Mouse (Mus musculus) heart, embryonic 11.5 days (tissue): ENCODE data around the gene Krt80. TPM values are rescaled to one million over a fixed set of nuclear protein-coding genes. Genes with fewer than 3 reads are reported as not detected.

Source experiments
- ATAC-seq: fragments of 200-750 bp; cut with Nextera tagmentation; replicated peaks from 2 replicates; pipeline ENCODE4 v1.8.0; 2017; ENCODE audit warnings: moderate library complexity; ENCODE audit not compliant: insufficient number of reproducible peaks, low FRiP score, low TSS enrichment
- H3K27ac ChIP-seq: fragments of 300-500 bp; sonication (generic); 2 replicates; pipeline ENCODE4 v1.5.1; 2014; ENCODE audit warnings: mild to moderate bottlenecking, low read depth, low read length
- H3K27me3 ChIP-seq: fragments of 300-500 bp; sonication (generic); 2 replicates; pipeline ENCODE4 v1.6.1; 2014; ENCODE audit warnings: mild to moderate bottlenecking, low read length, mixed read lengths; ENCODE audit not compliant: control insufficient read depth, insufficient read depth
- H3K36me3 ChIP-seq: fragments of 300-500 bp; sonication (generic); 2 replicates; pipeline ENCODE4 v1.6.1; 2014; ENCODE audit warnings: mild to moderate bottlenecking, low read length, moderate library complexity, mixed read lengths; ENCODE audit not compliant: control insufficient read depth, insufficient read depth
- H3K4me1 ChIP-seq: fragments of 300-500 bp; sonication (generic); 2 replicates; pipeline ENCODE4 v1.6.1; 2014; ENCODE audit warnings: low read length; ENCODE audit not compliant: control insufficient read depth, insufficient read depth
- H3K4me2 ChIP-seq: fragments of 300-500 bp; sonication (generic); 2 replicates; pipeline ENCODE4 v1.6.1; 2014; ENCODE audit warnings: mild to moderate bottlenecking, moderate library complexity
- H3K4me3 ChIP-seq: fragments of 300-500 bp; sonication (generic); 2 replicates; pipeline ENCODE4 v1.5.1; 2014; ENCODE audit warnings: low read depth, low read length
- H3K9ac ChIP-seq: fragments of 300-500 bp; sonication (generic); 2 replicates; pipeline ENCODE4 v1.6.1; 2014; ENCODE audit warnings: mild to moderate bottlenecking, low read depth, low read length, moderate library complexity
- H3K9me3 ChIP-seq: fragments of 300-500 bp; sonication (generic); replicated peaks from 2 replicates; pipeline ENCODE4 v1.6.1; 2016; ENCODE audit warnings: low read length; ENCODE audit not compliant: control insufficient read depth
- WGBS: fragments of 180-500 bp; shearing (Covaris S2); extraction: QIAGEN DNeasy Blood & Tissue Kit; methylation state at CpG from one replicate; pipeline ENCODE4 v1.1.7; 2014; ENCODE audit not compliant: insufficient replicate concordance; 5-methylcytosine and 5-hydroxymethylcytosine counted together
- polyA plus RNA-seq: library from polyadenylated mRNA; unstranded; fragments of >200 nt; fragmentation: Nextera tagmentation; extraction: Ambion mirVana; gene quantifications from 2 replicates; pipeline ENCODE4 v1.2.1, GENCODE M21; 2014

The Krt80 gene
- polyA plus RNA-seq, 1 experiment from 2014 or later = 2.5 TPM

DNA sequence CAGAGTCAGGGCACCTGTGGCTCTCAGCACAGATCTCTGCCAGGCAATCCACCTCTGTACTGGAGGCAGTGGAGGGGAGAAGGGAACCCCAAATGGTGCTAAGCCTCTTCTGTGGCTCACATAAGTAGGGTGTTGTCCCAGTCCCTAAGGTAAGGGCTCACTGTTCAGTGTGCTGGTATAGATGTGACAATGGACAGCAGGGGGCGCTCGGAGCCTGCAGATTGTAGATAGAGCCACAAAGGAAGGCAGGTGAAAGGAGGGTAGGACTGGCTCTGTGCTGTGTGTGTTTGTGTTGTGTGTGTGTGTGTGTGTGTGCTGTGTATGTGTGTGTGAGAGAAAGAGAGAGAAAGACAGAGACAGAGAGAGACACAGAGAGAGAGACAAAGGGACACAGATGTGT lies 30.4 kb downstream of the Krt80 start:
- WGBS = 0% methylated on average over 2 of the region's 2 CpGs

DNA sequence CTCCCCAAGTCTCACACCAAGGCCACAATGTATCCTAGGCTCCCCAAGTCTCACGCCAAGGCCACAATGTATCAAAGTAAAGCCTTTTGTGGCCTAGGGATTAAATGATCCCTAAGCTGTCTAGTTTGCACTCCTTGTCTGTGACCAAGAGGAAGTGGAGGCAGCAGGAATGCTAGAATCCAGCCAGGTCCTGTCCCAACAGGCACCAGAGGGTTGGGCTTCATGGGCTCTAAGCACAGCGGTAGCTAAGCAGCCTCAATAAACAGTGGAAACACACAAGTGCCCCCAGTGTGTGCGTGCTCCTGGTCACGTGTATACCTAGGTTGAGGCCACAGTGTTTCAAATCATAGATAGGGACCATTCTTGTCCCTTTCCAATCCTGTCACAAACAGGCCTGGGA lies 31.6 kb downstream of the Krt80 start:
- no peak overlapping the region for H3K4me3 ChIP-seq
- H3K9me3 ChIP-seq = no peaks in the 10 kb centered on the region
- ATAC-seq = no peak
- H3K27me3 ChIP-seq = peaks cover 15% of the 10 kb centered on the region; the same call in 1 of the 2 replicates
- WGBS = 74% methylated on average over 4 of the region's 4 CpGs
- no peak overlapping the region for H3K9ac ChIP-seq
- H3K27ac ChIP-seq = no peak overlapping the region
- H3K36me3 ChIP-seq = no peaks in the 10 kb centered on the region
- H3K4me1 ChIP-seq = peaks cover 4% of the 10 kb centered on the region
- no peak overlapping the region for H3K4me2 ChIP-seq

More for the DNA sequence above, 30.4 kb downstream of the Krt80 start:
- ATAC-seq = peak; percentile 49; the same call in 1 of the 2 replicates
- Histone ChIP-seq H3K36me3 (no peaks in the 10 kb centered on the region), H3K9me3 (no peaks in the 10 kb centered on the region), H3K4me3 (no peak overlapping the region), H3K27ac (no peak overlapping the region), H3K9ac (no peak overlapping the region), H3K4me2 (no peak overlapping the region), H3K4me1 (peaks cover 4% of the 10 kb centered on the region), H3K27me3 (peaks cover 15% of the 10 kb centered on the region; the same call in 1 of the 2 replicates)

GRCm38 (mm10) chr15:101336474-101337174 lies 33.3 kb downstream of the Krt80 start:
- no peak overlapping the region for H3K9ac ChIP-seq
- H3K27me3 ChIP-seq = peaks cover 13% of the 10 kb centered on the region; the same call in 1 of the 2 replicates
- 0 out of 2 replicates have a peak overlapping the region, but pooled peaks have one; percentile 8 for H3K4me2 ChIP-seq
- H3K27ac ChIP-seq = peak overlapping the region; percentile 48
- no peak overlapping the region for H3K4me3 ChIP-seq
- ATAC-seq = no peak
- WGBS = 36% methylated on average over 24 of the region's 24 CpGs
- H3K36me3 ChIP-seq = no peaks in the 10 kb centered on the region
- H3K9me3 ChIP-seq = no peaks in the 10 kb centered on the region
- H3K4me1 ChIP-seq = peaks cover 4% of the 10 kb centered on the region

- Histone ChIP-seq H3K27ac (no peak overlapping the region), H3K4me1 (peaks cover 7% of the 10 kb centered on the region), H3K27me3 (peaks cover 9% of the 10 kb centered on the region; the same call in 1 of the 2 replicates), H3K4me2 (no peak overlapping the region), H3K9ac (no peak overlapping the region), H3K4me3 (no peak overlapping the region), H3K9me3 (no peaks in the 10 kb centered on the region), H3K36me3 (no peaks in the 10 kb centered on the region)
- WGBS = 54% methylated on average over 4 of the region's 4 CpGs
- no peak for ATAC-seq
These were observed 36.3 kb downstream of the Krt80 start for GRCm38 (mm10) chr15:101333648-101334047.

GRCm38 (mm10) chr15:101333165-101333564 lies 36.8 kb downstream of the Krt80 start:
- H3K9me3 ChIP-seq = no peaks in the 10 kb centered on the region
- 10% methylated on average over 1 of the region's 1 CpGs for WGBS
- no peaks in the 10 kb centered on the region for H3K36me3 ChIP-seq
- no peak overlapping the region for H3K4me3 ChIP-seq
- peaks cover 5% of the 10 kb centered on the region; the same call in 1 of the 2 replicates for H3K27me3 ChIP-seq
- no peak overlapping the region for H3K4me2 ChIP-seq
- ATAC-seq = no peak
- peaks cover 7% of the 10 kb centered on the region for H3K4me1 ChIP-seq
- H3K9ac ChIP-seq = no peak overlapping the region
- no peak overlapping the region for H3K27ac ChIP-seq

- no peak overlapping the region for H3K27ac ChIP-seq
- WGBS = 58% methylated on average over 4 of the region's 4 CpGs
- no peak for ATAC-seq
These were observed 37.6 kb downstream of the Krt80 start for GRCm38 (mm10) chr15:101332370-101332769.

DNA sequence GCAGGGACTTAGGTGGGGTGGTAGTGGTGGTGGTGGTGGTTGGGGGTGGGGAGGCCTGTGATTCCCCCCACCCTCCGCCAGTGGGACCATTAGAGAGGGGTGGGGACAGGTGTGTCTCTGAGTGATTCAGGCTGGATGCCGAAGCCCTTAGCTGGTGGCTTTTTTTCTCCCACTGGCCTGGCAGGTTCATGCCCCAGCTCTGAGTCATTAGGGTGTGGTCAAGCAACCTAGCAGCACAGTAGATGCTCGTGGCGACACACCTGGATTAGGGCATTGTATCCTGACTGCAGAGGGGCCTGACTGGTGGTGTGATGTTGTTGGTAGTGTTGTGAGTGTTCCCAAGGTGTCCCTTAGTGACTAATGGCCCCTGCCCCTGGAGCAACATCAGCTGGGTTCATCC lies 38.9 kb downstream of the Krt80 start:
- WGBS = 76% methylated on average over 4 of the region's 4 CpGs
- no peak overlapping the region for H3K9ac ChIP-seq
- ATAC-seq = no peak
- no peak overlapping the region for H3K4me3 ChIP-seq
- H3K9me3 ChIP-seq = no peaks in the 10 kb centered on the region
- H3K27me3 ChIP-seq = no peaks in the 10 kb centered on the region
- H3K36me3 ChIP-seq = no peaks in the 10 kb centered on the region
- no peak overlapping the region for H3K4me2 ChIP-seq
- no peak overlapping the region for H3K27ac ChIP-seq
- peaks cover 7% of the 10 kb centered on the region; the same call in 1 of the 2 replicates for H3K4me1 ChIP-seq

More at GRCm38 (mm10) chr15:101332370-101332769, 37.6 kb downstream of the Krt80 start:
- Histone ChIP-seq H3K9ac (no peak overlapping the region), H3K27me3 (peaks cover 3% of the 10 kb centered on the region; the same call in 1 of the 2 replicates), H3K36me3 (no peaks in the 10 kb centered on the region), H3K4me3 (no peak overlapping the region), H3K4me1 (peaks cover 8% of the 10 kb centered on the region), H3K4me2 (no peak overlapping the region), H3K9me3 (no peaks in the 10 kb centered on the region)

DNA sequence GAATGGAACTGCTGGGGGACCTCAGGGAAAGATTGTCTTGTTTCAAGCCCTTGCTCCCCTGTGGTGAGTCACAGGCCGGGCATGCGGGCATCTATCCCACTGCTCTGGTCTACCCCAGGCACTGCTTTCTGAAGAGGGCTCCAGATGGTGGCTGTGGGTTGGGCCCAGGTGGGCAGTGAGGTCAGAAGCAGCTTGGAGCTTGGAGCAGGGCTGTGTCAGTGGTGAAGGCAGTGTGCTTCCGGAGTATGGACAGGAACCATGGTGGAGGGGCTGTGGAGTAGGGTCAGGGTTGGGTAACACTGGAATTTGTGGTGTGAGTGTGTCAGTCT lies 40.4 kb downstream of the Krt80 start:
- no peak for ATAC-seq
- H3K27me3 ChIP-seq = no peaks in the 10 kb centered on the region
- H3K9me3 ChIP-seq = no peaks in the 10 kb centered on the region
- WGBS = 74% methylated on average over 3 of the region's 3 CpGs
- H3K4me2 ChIP-seq = no peak overlapping the region
- H3K4me3 ChIP-seq = no peak overlapping the region
- H3K4me1 ChIP-seq = peaks cover 7% of the 10 kb centered on the region; the same call in 1 of the 2 replicates
- no peak overlapping the region for H3K9ac ChIP-seq
- no peaks in the 10 kb centered on the region for H3K36me3 ChIP-seq
- H3K27ac ChIP-seq = no peak overlapping the region
